Mouse (Mus musculus) heart, embryonic 16.5 days (tissue): ENCODE measurements around the gene Furin. TPM values are rescaled to one million over a fixed set of nuclear protein-coding genes. Genes with fewer than 3 reads are reported as not detected.

Experiments
- ATAC-seq: fragments of 200-750 bp; cut with Nextera tagmentation; replicated peaks from 2 replicates; pipeline ENCODE4 v1.8.0; 2017; ENCODE audit warnings: moderate number of reproducible peaks; ENCODE audit not compliant: insufficient read depth, low FRiP score; ENCODE audit errors: extremely low read depth
- H3K27ac ChIP-seq: fragments of 300-500 bp; sonication (generic); 2 replicates; pipeline ENCODE4 v1.5.1; 2014; ENCODE audit warnings: mild to moderate bottlenecking, low read length, control low read depth, moderate library complexity
- H3K27me3 ChIP-seq: fragments of 300-500 bp; sonication (generic); 2 replicates; pipeline ENCODE4 v1.6.1; 2014; ENCODE audit warnings: low read length, mixed read lengths; ENCODE audit not compliant: control insufficient read depth, insufficient read depth
- H3K36me3 ChIP-seq: fragments of 300-500 bp; sonication (generic); 2 replicates; pipeline ENCODE4 v1.6.1; 2014; ENCODE audit not compliant: control insufficient read depth, insufficient read depth
- H3K4me1 ChIP-seq: fragments of 300-500 bp; sonication (generic); 2 replicates; pipeline ENCODE4 v1.6.1; 2014; ENCODE audit warnings: low read length, mixed read lengths; ENCODE audit not compliant: control insufficient read depth, insufficient read depth
- H3K4me2 ChIP-seq: fragments of 300-500 bp; sonication (generic); 2 replicates; pipeline ENCODE4 v1.6.1; 2014; ENCODE audit warnings: low read depth, mild to moderate bottlenecking, control low read depth, low read length
- H3K4me3 ChIP-seq: fragments of 300-500 bp; sonication (generic); 2 replicates; pipeline ENCODE4 v1.5.1; 2014; ENCODE audit warnings: mild to moderate bottlenecking, control low read depth, low read length
- H3K9ac ChIP-seq: fragments of 300-500 bp; sonication (generic); 2 replicates; pipeline ENCODE4 v1.6.1; 2014; ENCODE audit warnings: low read length, control low read depth
- H3K9me3 ChIP-seq: fragments of 300-500 bp; sonication (generic); replicated peaks from 2 replicates; pipeline ENCODE4 v1.6.1; 2016; ENCODE audit warnings: low read length; ENCODE audit not compliant: control insufficient read depth
- WGBS: fragments of 180-500 bp; shearing (Covaris S2); extraction: QIAGEN DNeasy Blood & Tissue Kit; methylation state at CpG from one replicate; pipeline ENCODE4 v1.1.7; 2014; 5-methylcytosine and 5-hydroxymethylcytosine counted together
- polyA plus RNA-seq: library from polyadenylated mRNA; unstranded; fragments of >200 nt; fragmentation: Nextera tagmentation; extraction: Ambion mirVana; gene quantifications from 2 replicates; pipeline ENCODE4 v1.2.1, GENCODE M21; 2015

Furin gene
- polyA plus RNA-seq, 1 experiment from 2014 or later, result 11.0 TPM

DNA sequence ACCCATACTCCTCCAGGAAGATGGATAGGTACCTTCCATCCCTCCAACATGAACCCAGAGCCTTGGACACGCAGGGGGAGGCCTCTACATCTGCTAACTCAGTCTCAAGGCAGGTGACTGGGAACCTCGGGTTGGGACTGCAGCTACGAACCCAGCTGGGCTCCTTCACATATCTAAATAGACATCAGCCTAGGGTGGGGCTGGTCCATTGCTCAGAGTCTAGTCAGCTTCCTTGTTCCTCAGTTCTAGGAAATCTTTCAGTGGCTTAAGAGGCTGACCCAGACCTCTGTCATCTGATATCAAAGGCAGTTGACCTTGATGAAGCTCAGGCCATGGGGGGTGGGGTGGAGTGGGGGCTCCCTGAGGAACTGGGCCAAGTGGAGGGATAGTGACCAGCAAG, 14.0 kb upstream of the Furin start:
- 46% methylated on average over 3 of the region's 3 CpGs for WGBS
- no peak overlapping the region for H3K4me3 ChIP-seq
- no peak overlapping the region for H3K27ac ChIP-seq

DNA sequence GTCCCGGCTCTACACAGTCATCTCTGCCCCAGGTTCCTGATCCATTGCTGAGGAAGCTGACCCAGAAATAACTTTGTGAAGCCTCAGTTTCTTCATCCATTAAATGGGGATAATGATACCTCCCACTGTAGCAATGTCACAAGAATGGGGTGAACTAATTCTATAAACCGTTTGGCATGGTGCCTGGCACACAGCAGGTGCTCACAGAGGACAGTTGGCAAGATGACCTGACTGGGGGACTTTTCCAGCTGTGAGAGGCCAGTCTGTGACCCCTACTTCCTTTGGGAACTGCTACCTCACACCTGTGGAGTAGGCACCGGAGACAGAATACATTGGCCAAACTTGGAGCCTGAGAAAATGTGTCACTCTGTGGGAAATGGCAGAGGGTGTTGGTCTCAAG, 12.8 kb upstream of the Furin start:
- H3K27ac ChIP-seq, result no peak overlapping the region
- no peak for ATAC-seq
- no peaks in the 10 kb centered on the region for H3K27me3 ChIP-seq
- WGBS, result 80% methylated on average over 3 of the region's 3 CpGs
- no peaks in the 10 kb centered on the region for H3K36me3 ChIP-seq
- H3K9ac ChIP-seq, result no peak overlapping the region
- peaks cover 17% of the 10 kb centered on the region for H3K4me1 ChIP-seq
- no peak overlapping the region for H3K4me2 ChIP-seq
- no peaks in the 10 kb centered on the region for H3K9me3 ChIP-seq
- H3K4me3 ChIP-seq, result no peak overlapping the region

More for the DNA sequence above, 14.0 kb upstream of the Furin start:
- Histone ChIP-seq H3K36me3 (no peaks in the 10 kb centered on the region), H3K4me2 (no peak overlapping the region), H3K9me3 (no peaks in the 10 kb centered on the region), H3K27me3 (no peaks in the 10 kb centered on the region), H3K9ac (no peak overlapping the region), H3K4me1 (peaks cover 12% of the 10 kb centered on the region)
- ATAC-seq, result no peak

GRCm38 (mm10) chr7:80417601-80418000, 12.4 kb upstream of the Furin start:
- no peak for ATAC-seq
- Histone ChIP-seq H3K4me2 (no peak overlapping the region), H3K4me1 (peaks cover 12% of the 10 kb centered on the region), H3K9me3 (no peaks in the 10 kb centered on the region), H3K27me3 (no peaks in the 10 kb centered on the region), H3K4me3 (no peak overlapping the region), H3K27ac (no peak overlapping the region), H3K36me3 (no peaks in the 10 kb centered on the region), H3K9ac (no peak overlapping the region)

- ATAC-seq, result no peak
- Histone ChIP-seq H3K4me1 (peaks cover 12% of the 10 kb centered on the region), H3K27me3 (no peaks in the 10 kb centered on the region), H3K27ac (no peak overlapping the region), H3K4me2 (no peak overlapping the region), H3K36me3 (no peaks in the 10 kb centered on the region), H3K4me3 (no peak overlapping the region), H3K9me3 (no peaks in the 10 kb centered on the region), H3K9ac (no peak overlapping the region)
- WGBS, result 56% methylated on average over 7 of the region's 7 CpGs
Observed at GRCm38 (mm10) chr7:80416969-80417368, 11.7 kb upstream of the Furin start.

GRCm38 (mm10) chr7:80414303-80414855, 9.1 kb upstream of the Furin start:
- peaks cover 9% of the 10 kb centered on the region for H3K4me1 ChIP-seq
- WGBS, result 71% methylated on average over 7 of the region's 7 CpGs
- no peaks in the 10 kb centered on the region for H3K9me3 ChIP-seq
- no peak overlapping the region for H3K4me2 ChIP-seq
- no peak overlapping the region for H3K4me3 ChIP-seq
- no peak for ATAC-seq
- H3K27me3 ChIP-seq, result no peaks in the 10 kb centered on the region
- no peak overlapping the region for H3K27ac ChIP-seq
- no peak overlapping the region for H3K9ac ChIP-seq
- H3K36me3 ChIP-seq, result no peaks in the 10 kb centered on the region

DNA sequence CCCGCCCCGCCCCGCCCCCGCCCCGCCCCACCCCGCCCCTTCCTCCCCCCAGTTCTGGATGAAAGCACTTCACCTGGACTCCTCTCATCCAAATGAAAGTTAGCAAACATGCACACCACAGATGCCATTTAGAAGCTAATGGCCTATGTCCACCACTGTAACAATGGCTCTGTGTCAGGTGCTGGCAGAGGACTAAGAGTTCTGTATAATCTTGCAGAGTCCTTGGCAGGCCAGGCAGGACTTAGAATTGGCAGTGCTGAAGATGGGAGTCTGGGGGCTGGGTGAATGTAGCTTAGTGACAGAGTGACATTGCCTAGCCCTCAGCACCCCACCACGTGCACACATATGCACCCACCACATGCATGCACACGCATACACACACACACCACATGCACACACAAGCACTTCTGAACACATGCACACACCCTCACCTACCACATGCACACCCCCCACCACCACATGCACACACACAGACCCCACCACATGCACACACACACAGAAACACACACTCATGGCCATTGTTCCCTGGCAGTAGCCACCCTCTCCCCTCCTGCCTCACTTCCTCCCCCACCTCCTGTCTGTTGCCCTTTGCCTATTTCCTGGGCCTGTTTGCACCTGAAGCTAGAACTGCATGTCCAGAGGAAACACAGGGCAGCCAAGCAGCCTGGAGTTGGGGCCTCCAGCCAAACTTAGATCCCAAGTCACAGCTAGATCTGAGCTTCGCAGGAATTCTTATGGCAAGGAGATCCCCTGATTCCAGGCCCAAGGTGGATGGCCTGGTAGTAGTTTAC, 8.5 kb upstream of the Furin start:
- H3K4me1 ChIP-seq, result peaks cover 9% of the 10 kb centered on the region
- WGBS, result 76% methylated on average over 9 of the region's 9 CpGs
- no peak overlapping the region for H3K9ac ChIP-seq
- H3K4me3 ChIP-seq, result no peak overlapping the region
- no peaks in the 10 kb centered on the region for H3K36me3 ChIP-seq
- ATAC-seq, result no peak
- no peaks in the 10 kb centered on the region for H3K9me3 ChIP-seq
- H3K27ac ChIP-seq, result no peak overlapping the region
- H3K27me3 ChIP-seq, result no peaks in the 10 kb centered on the region
- no peak overlapping the region for H3K4me2 ChIP-seq

DNA sequence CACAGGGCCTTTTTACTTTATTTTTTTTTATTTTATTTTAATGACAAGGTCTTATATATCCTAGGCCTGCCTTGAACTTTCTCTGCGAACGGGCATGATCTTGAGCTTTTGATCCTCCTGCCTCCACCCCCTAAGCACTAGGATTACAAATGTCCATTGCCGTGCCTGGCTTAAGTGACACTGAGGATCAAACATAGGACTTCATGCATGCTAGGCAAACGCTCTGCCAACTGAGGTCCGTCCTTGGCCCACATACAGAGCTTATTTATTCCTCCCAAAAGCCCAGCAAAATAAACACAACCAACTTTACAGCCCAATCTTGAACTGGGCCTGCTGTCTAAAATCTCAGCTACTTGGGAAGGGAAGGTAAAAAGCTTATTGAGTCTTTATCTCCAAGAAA, 7.5 kb upstream of the Furin start:
- no peak for ATAC-seq
- Histone ChIP-seq H3K36me3 (no peaks in the 10 kb centered on the region), H3K27ac (no peak overlapping the region), H3K9ac (no peak overlapping the region), H3K9me3 (no peaks in the 10 kb centered on the region), H3K27me3 (no peaks in the 10 kb centered on the region), H3K4me3 (no peak overlapping the region), H3K4me1 (peaks cover 9% of the 10 kb centered on the region), H3K4me2 (no peak overlapping the region)
- 77% methylated on average over 5 of the region's 5 CpGs for WGBS

- no peak overlapping the region for H3K4me3 ChIP-seq
Observed at GRCm38 (mm10) chr7:80412279-80412678, 7.0 kb upstream of the Furin start.

DNA sequence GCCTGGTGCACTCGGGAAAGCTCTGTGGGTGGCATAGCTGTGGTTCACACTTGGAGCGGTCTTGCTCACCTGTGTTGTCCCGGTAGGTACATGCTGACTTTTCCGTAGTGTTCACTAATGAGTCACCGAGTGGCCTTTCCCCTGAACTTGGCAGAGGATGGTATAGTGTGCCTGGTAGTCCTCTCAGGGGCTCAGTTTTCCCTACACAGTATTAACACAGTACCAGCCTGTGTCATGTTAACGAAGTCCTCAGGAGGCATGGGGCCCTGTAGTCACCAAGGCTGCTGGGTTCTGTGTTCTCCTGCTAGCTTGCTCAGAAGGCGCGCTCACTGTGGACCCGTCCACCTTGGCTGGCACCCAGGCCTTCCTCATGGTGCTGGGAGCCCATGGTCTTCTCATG, 5.1 kb upstream of the Furin start:
- Histone ChIP-seq H3K4me2 (no peak overlapping the region), H3K4me3 (no peak overlapping the region), H3K27ac (no peak overlapping the region), H3K9me3 (no peaks in the 10 kb centered on the region), H3K27me3 (no peaks in the 10 kb centered on the region), H3K4me1 (peaks cover 9% of the 10 kb centered on the region), H3K9ac (no peak overlapping the region), H3K36me3 (no peaks in the 10 kb centered on the region)
- ATAC-seq, result no peak
- WGBS, result 85% methylated on average over 9 of the region's 9 CpGs

More at GRCm38 (mm10) chr7:80412279-80412678, 7.0 kb upstream of the Furin start:
- no peak overlapping the region for H3K9ac ChIP-seq
- no peaks in the 10 kb centered on the region for H3K9me3 ChIP-seq
- no peaks in the 10 kb centered on the region for H3K27me3 ChIP-seq
- H3K4me1 ChIP-seq, result peaks cover 9% of the 10 kb centered on the region
- no peak overlapping the region for H3K27ac ChIP-seq
- H3K36me3 ChIP-seq, result no peaks in the 10 kb centered on the region
- no peak for ATAC-seq
- WGBS, result 71% methylated on average over 10 of the region's 10 CpGs
- H3K4me2 ChIP-seq, result no peak overlapping the region
